Mouse (Mus musculus) midbrain, embryonic 10.5 days (tissue): ENCODE data around the gene Ergic3. TPM values are rescaled to one million over a fixed set of nuclear protein-coding genes. Genes with fewer than 3 reads are reported as not detected.
A peak's percentile ranks its signal among the peaks of the same experiment; 100 is the strongest.

Experiments used
- DNase-seq: peaks from one replicate; pipeline ENCODE4 v3.0.0-alpha.2; 2017; ENCODE audit warnings: low spot score
- H3K27ac ChIP-seq: fragments of 300-500 bp; sonication (generic); replicated peaks from 2 replicates; pipeline ENCODE4 v1.5.1; 2016; ENCODE audit warnings: mild to moderate bottlenecking
- H3K27me3 ChIP-seq: fragments of 300-500 bp; sonication (generic); 2 replicates; pipeline ENCODE4 v1.6.1; 2016; ENCODE audit warnings: low read depth, mild to moderate bottlenecking; ENCODE audit not compliant: poor library complexity, severe bottlenecking
- H3K36me3 ChIP-seq: fragments of 300-500 bp; sonication (generic); 2 replicates; pipeline ENCODE4 v1.6.1; 2016; ENCODE audit warnings: mild to moderate bottlenecking, moderate library complexity
- H3K4me1 ChIP-seq: fragments of 300-500 bp; sonication (generic); 2 replicates; pipeline ENCODE4 v1.6.1; 2016
- H3K4me3 ChIP-seq: fragments of 300-500 bp; sonication (generic); 2 replicates; pipeline ENCODE4 v1.5.1; 2016; ENCODE audit warnings: mild to moderate bottlenecking, moderate library complexity
- H3K9me3 ChIP-seq: fragments of 300-500 bp; sonication (generic); replicated peaks from 2 replicates; pipeline ENCODE4 v1.6.1; 2016; ENCODE audit warnings: mild to moderate bottlenecking
- WGBS: fragments of 180-500 bp; shearing (Covaris S2); methylation state at CpG from one replicate; pipeline ENCODE4 v1.1.7; 2016; 5-methylcytosine and 5-hydroxymethylcytosine counted together
- polyA plus RNA-seq: library from polyadenylated mRNA; unstranded; fragments of >200 nt; fragmentation: Nextera tagmentation; extraction: Ambion mirVana; gene quantifications from 2 replicates; pipeline ENCODE4 v1.2.1, GENCODE M21; 2016

Ergic3 gene
- polyA plus RNA-seq, 1 experiment from 2014 or later: 211 TPM

- no peaks in the 10 kb centered on the region for H3K4me1 ChIP-seq
- no peaks in the 10 kb centered on the region for H3K27me3 ChIP-seq
- H3K27ac ChIP-seq: no peak overlapping the region
- 95% methylated on average over 3 of the region's 3 CpGs for WGBS
- peaks cover 74% of the 10 kb centered on the region for H3K36me3 ChIP-seq
- no peak overlapping the region for H3K4me3 ChIP-seq
- H3K9me3 ChIP-seq: no peaks in the 10 kb centered on the region
- DNase-seq: no peak
Observed at GRCm38 (mm10) chr2:156018106-156018505, 10.3 kb downstream of the Ergic3 start.

DNA sequence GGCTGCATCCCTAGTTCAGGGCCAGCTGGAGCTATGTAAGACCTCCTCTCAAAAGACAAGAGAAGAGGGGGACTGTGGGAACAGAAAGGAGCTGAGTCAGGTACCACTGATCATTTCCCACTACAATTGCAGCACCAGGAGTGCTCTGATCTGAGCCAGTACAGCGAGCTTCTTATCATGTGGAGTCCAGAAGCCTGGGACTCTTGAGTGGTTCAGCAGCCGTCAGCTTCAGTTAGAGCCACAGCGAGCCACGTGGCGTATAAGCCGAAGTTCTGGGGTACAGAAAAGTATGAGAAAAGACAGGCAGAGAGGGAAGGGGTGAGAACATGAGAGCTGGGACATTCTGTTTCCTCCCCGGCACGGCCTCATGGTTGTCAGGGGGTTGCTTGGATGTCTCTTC is 13.4 kb downstream of the Ergic3 start:
- DNase-seq: no peak
- no peaks in the 10 kb centered on the region for H3K9me3 ChIP-seq
- no peak overlapping the region for H3K4me3 ChIP-seq
- no peaks in the 10 kb centered on the region for H3K4me1 ChIP-seq
- no peaks in the 10 kb centered on the region for H3K27me3 ChIP-seq
- WGBS: 90% methylated on average over 8 of the region's 8 CpGs
- no peak overlapping the region for H3K27ac ChIP-seq
- H3K36me3 ChIP-seq: peaks cover 43% of the 10 kb centered on the region

DNA sequence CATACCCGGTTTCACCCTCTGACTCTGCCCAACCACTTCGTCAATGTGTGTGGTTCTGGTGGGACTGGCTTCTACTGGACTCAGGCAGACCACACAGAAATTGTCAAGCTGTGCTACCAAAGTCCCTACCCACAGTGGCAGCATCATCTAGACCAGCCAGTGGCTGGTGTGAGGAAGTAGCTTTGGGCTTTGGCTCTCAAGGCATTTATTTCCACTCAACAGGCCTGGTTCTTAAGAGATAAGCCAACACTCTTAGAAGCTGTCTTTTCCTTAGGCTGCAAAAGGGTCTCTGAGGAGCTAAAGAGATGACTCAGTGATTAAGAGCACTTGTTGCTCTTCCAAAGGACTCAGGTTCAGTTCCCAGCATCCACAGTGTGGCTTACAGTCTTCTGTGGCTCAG is 13.9 kb downstream of the Ergic3 start:
- Histone ChIP-seq H3K36me3 (peaks cover 37% of the 10 kb centered on the region), H3K27me3 (no peaks in the 10 kb centered on the region), H3K4me3 (no peak overlapping the region), H3K9me3 (no peaks in the 10 kb centered on the region), H3K27ac (no peak overlapping the region), H3K4me1 (no peaks in the 10 kb centered on the region)
- no peak for DNase-seq
- 87% methylated on average over 2 of the region's 2 CpGs for WGBS

GRCm38 (mm10) chr2:156025482-156025881 is 17.6 kb downstream of the Ergic3 start:
- no peak for DNase-seq
- Histone ChIP-seq H3K9me3 (no peaks in the 10 kb centered on the region), H3K36me3 (0 out of 2 replicates have a peak, but pooled peaks cover 3% of the 10 kb centered on the region), H3K4me1 (no peaks in the 10 kb centered on the region), H3K27ac (no peak overlapping the region), H3K4me3 (no peak overlapping the region), H3K27me3 (no peaks in the 10 kb centered on the region)

DNA sequence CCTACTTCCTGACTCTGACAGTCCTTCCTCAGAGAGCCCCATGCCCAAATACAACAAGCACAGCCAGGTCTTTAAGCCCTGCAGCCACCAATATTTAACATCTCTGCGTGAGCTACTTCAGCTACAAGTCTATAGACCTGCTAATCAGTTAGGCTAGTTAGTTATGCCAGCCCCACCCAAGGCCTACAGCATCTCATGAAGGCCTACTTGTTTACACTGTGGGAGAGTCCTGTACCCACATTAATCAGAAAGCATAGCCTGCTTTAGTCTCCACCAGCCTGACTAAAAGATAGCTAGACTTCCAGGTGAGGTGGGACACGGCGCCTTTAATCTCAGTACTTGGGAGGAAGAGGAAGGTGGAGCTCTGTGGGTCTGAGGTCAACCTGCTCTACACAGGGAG is 31.5 kb downstream of the Ergic3 start:
- 91% methylated on average over 3 of the region's 3 CpGs for WGBS
- no peak for DNase-seq
- H3K27ac ChIP-seq: no peak overlapping the region
- no peaks in the 10 kb centered on the region for H3K27me3 ChIP-seq
- H3K4me3 ChIP-seq: no peak overlapping the region
- no peaks in the 10 kb centered on the region for H3K9me3 ChIP-seq
- no peaks in the 10 kb centered on the region for H3K4me1 ChIP-seq
- no peaks in the 10 kb centered on the region for H3K36me3 ChIP-seq

GRCm38 (mm10) chr2:156042903-156043302 is 35.1 kb downstream of the Ergic3 start:
- H3K27me3 ChIP-seq: peaks cover 11% of the 10 kb centered on the region
- DNase-seq: no peak
- H3K36me3 ChIP-seq: no peaks in the 10 kb centered on the region
- 86% methylated on average over 8 of the region's 8 CpGs for WGBS
- H3K4me3 ChIP-seq: no peak overlapping the region
- H3K4me1 ChIP-seq: no peaks in the 10 kb centered on the region
- H3K9me3 ChIP-seq: no peaks in the 10 kb centered on the region
- H3K27ac ChIP-seq: no peak overlapping the region

GRCm38 (mm10) chr2:156047929-156048328 is 40.1 kb downstream of the Ergic3 start:
- no peak overlapping the region for H3K4me3 ChIP-seq
- 6% methylated on average over 19 of the region's 19 CpGs for WGBS
- peaks cover 27% of the 10 kb centered on the region for H3K27me3 ChIP-seq
- no peak for DNase-seq
- no peaks in the 10 kb centered on the region for H3K9me3 ChIP-seq
- H3K36me3 ChIP-seq: no peaks in the 10 kb centered on the region
- H3K27ac ChIP-seq: no peak overlapping the region
- no peaks in the 10 kb centered on the region for H3K4me1 ChIP-seq

- Histone ChIP-seq H3K4me3 (no peak within 1 kb of the TSS), H3K4me1 (no peaks in the 10 kb centered on the region), H3K9me3 (no peaks in the 10 kb centered on the region), H3K27ac (no peak within 1 kb of the TSS), H3K27me3 (peaks cover 16% of the 10 kb centered on the region), H3K36me3 (no peaks in the 10 kb centered on the region)
- 88% methylated on average over 9 of the region's 9 CpGs for WGBS
- no peak for DNase-seq
Observed at GRCm38 (mm10) chr2:156052816-156053215, 45.0 kb downstream of the Ergic3 start, which contains the start of gene Fer1l4. Gene Fer1l4, minus strand, starts transcription at chr2:156052947.

DNA sequence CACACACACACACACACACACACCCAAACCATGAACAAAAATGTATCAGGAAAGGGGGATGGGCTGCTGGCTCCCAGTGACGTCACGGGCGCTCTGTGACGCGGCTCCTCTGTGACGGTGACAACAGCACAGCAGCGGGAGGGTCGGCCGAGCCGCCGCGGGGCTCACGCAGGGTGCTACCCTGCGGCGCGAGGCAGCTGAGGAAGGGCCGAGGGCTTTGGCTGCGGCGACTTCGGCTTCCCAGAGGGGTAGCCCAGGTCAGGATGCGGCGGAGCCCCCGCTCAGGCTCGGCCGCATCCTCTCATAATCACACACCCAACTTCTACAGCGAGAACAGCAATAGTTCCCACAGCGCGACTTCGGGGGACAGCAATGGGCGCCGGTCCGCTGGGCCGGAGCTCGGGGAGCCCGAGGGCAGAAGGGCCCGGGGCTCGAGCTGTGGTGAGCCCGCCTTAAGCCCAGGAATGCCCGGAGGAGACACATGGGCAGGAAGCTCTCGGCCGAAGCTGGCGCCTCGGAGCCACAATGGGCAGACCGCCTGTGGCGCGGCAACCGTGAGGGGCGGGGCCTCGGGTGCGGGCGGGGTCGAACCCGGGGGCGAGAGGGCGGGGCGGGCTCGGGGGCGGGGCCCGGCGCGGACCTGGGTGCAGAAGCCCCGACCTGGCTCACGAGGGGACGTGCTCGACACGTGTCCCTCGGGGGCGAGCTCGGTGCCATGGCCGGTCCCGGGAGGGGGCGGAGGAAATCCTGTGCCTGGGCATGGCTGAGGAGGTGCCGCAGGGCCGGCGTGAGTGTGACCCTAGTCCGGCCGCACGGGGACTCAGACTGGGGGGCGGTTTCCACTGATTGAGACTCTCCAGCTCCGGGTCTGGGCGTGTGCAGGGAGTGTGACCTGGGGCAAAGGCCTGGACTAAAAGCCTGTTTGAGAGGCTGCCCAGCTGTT is 57.5 kb downstream of the Ergic3 start, which contains the start of gene Spag4:
Gene Spag4 (plus strand): TSS at position 77 of the 943 bp plus-strand sequence.
- Histone ChIP-seq H3K4me1 (peaks cover 25% of the 10 kb centered on the region), H3K27me3 (peaks cover 4% of the 10 kb centered on the region; the same call in 1 of the 2 replicates), H3K4me3 (peak within 1 kb of the TSS; percentile 73), H3K9me3 (no peaks in the 10 kb centered on the region), H3K36me3 (peaks cover 36% of the 10 kb centered on the region), H3K27ac (peak within 1 kb of the TSS; percentile 95)
- WGBS: under 1% methylated on average over 81 of the region's 81 CpGs
- peak; percentile 87 for DNase-seq

DNA sequence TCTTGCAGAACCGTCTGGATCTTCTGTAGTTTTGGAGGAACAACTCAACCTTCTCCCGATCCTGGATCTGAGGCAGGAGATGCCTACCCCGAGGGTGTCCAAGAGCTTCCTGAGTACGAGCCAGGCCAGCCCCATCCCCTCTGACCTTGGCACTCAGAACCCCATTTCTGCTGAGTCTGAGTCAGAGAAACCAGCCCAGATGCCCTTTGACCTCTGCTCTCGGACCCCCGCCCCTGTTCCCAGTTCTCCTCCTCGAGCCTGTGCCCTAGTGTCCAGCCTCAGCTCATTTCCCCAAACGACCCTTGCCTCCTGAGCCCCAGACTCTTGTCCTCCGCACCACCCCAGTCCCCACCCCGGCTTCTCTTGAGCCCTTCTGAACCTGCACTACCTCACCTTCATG is 58.3 kb downstream of the Ergic3 start:
- 39% methylated on average over 10 of the region's 10 CpGs for WGBS

More for the DNA sequence above, 58.3 kb downstream of the Ergic3 start:
- peak overlapping the region; percentile 95 for H3K27ac ChIP-seq
- peaks cover 4% of the 10 kb centered on the region; the same call in 1 of the 2 replicates for H3K27me3 ChIP-seq
- peaks cover 44% of the 10 kb centered on the region for H3K36me3 ChIP-seq
- H3K9me3 ChIP-seq: no peaks in the 10 kb centered on the region
- DNase-seq: no peak
- H3K4me3 ChIP-seq: peak overlapping the region; percentile 73
- peaks cover 25% of the 10 kb centered on the region for H3K4me1 ChIP-seq

Other genes starting within 250 kb of the Ergic3 start
- 0.49 and 1.5 TPM in 2 replicates for gene Mmp24, start 232.7 kb upstream of the Ergic3 start, polyA plus RNA-seq
- 6.8 and 10.5 TPM in 2 replicates for gene BC029722, start 188.6 kb upstream of the Ergic3 start, polyA plus RNA-seq
- gene Eif6, start 181.1 kb upstream of the Ergic3 start, polyA plus RNA-seq: 227 and 257 TPM in 2 replicates
- 0.16 and 0.50 TPM in 2 replicates for gene Fam83c, start 173.2 kb upstream of the Ergic3 start, polyA plus RNA-seq
- 81.9 and 86.3 TPM in 2 replicates for gene Uqcc1, start 77.7 kb upstream of the Ergic3 start, polyA plus RNA-seq
- gene Gm15557, start 67.3 kb upstream of the Ergic3 start, polyA plus RNA-seq: 0.10 TPM in 1 of 2 replicates, not detected in the other
- gene Gdf5, start 62.7 kb upstream of the Ergic3 start, polyA plus RNA-seq: 0.07 TPM in 2 replicates
- 24.1 and 24.3 TPM in 2 replicates for gene Cep250, start 51.6 kb upstream of the Ergic3 start, polyA plus RNA-seq
- gene 6430550D23Rik, start 68 bp upstream of the Ergic3 start, polyA plus RNA-seq: 1.2 and 2.3 TPM in 2 replicates
- 0.04 and 0.16 TPM in 2 replicates for gene Fer1l4, start 44.9 kb downstream of the Ergic3 start, polyA plus RNA-seq
- gene Spag4, start 57.1 kb downstream of the Ergic3 start, polyA plus RNA-seq: 6.1 and 6.5 TPM in 2 replicates
- gene Cpne1, start 103.9 kb downstream of the Ergic3 start, polyA plus RNA-seq: 58.9 and 67.0 TPM in 2 replicates
- gene Rbm12, start 103.9 kb downstream of the Ergic3 start, polyA plus RNA-seq: 43.9 and 47.2 TPM in 2 replicates
- gene Gm28036, start 119.0 kb downstream of the Ergic3 start, polyA plus RNA-seq: 19.1 and 27.3 TPM in 2 replicates
- gene Romo1, start 136.0 kb downstream of the Ergic3 start, polyA plus RNA-seq: 426 and 441 TPM in 2 replicates
- 46.0 and 46.7 TPM in 2 replicates for gene Nfs1, start 136.1 kb downstream of the Ergic3 start, polyA plus RNA-seq
- 584 and 587 TPM in 2 replicates for gene Rbm39, start 172.2 kb downstream of the Ergic3 start, polyA plus RNA-seq
- 75.5 and 82.8 TPM in 2 replicates for gene Phf20, start 188.4 kb downstream of the Ergic3 start, polyA plus RNA-seq